Mouse (Mus musculus) liver, adult 2 months (tissue): ENCODE data around the gene Fam210b.

ENCODE experiments used
- CTCF ChIP-seq: fragments of 200-500 bp; IDR thresholded peaks from 2 replicates; pipeline ENCODE4 v1.5.1; 2011; ENCODE audit warnings: low read depth, low read length, control low read depth
- POLR2A ChIP-seq: fragments of 200-500 bp; IDR thresholded peaks from 2 replicates; pipeline ENCODE4 v1.6.1; 2011; ENCODE audit warnings: low read length, control low read depth; ENCODE audit not compliant: insufficient read depth; ENCODE audit errors: extremely low read depth

GRCm38 (mm10) chr2:172392041-172392521 lies 46.7 kb downstream of the Fam210b start:
- TF ChIP-seq CTCF (no peak), POLR2A (no peak)
